Mouse (Mus musculus): Measurements from ENCODE around the gene Dlx3. TPM values are rescaled to one million over a fixed set of nuclear protein-coding genes. Genes with fewer than 3 reads are reported as not detected.

Dlx3 gene
- polyA plus RNA-seq, 2 experiments = 0.01 TPM; not detected in 1

DNA sequence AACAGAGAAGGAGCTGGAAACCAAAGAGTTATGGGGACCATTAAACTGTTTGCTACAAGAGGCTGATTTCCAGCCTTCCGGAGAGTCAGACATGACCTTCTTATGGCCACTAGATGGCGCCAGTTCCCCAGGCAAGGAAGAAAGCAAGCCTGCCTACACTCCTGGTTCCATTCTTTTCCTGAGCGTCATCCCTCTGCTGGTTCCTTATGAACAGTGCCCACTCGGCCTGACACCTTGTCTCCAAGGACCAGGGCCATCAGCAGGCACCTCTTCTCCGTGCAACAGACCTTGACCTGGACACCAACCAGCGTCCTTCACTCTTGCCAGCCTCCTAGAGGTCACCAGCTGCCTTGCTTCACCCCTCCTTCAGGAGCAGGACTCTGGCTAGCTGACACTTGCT is 2.9 kb upstream of the Dlx3 start:
- DNase-seq (ENCODE audit: low read depth in 3 of 3, low spot score in 3 of 3) (peak; percentile 43 to 50 (median 49)), ATAC-seq (ENCODE audit: insufficient read depth) (no peak)
- Histone ChIP-seq H3K9ac (replicated peaks) (no peak overlapping the region), H3K36me3 (replicated peaks; ENCODE audit: control insufficient read depth, insufficient read depth, low read depth) (no peaks in the 10 kb centered on the region), H3K27me3 (ENCODE audit: control insufficient read depth, insufficient read depth, low read length) (peaks cover 47% of the 10 kb centered on the region), H3K4me2 (ENCODE audit: low read depth) (no peak overlapping the region), H3K4me1 (replicated peaks; ENCODE audit: control insufficient read depth in 2 of 2, insufficient read depth in 2 of 2, low read length in 1 of 2) (no peaks in the 10 kb centered on the region), H3K27ac (no peak overlapping the region), H3K9me3 (ENCODE audit: control insufficient read depth, low read length) (no peaks in the 10 kb centered on the region), H3K4me3 (ENCODE audit: insufficient read depth in 1 of 2, low read depth in 2 of 2, low read length in 2 of 2) (no peak overlapping the region)
- TF ChIP-seq CTCF (IDR thresholded peaks at IDR 0.05; ENCODE audit: low read depth) (peak; percentile 94), EP300 (IDR thresholded peaks at IDR 0.05; ENCODE audit: low read depth) (no peak)
- 2% methylated on average over 6 of the region's 6 CpGs for WGBS (ENCODE audit: insufficient replicate concordance)

DNA sequence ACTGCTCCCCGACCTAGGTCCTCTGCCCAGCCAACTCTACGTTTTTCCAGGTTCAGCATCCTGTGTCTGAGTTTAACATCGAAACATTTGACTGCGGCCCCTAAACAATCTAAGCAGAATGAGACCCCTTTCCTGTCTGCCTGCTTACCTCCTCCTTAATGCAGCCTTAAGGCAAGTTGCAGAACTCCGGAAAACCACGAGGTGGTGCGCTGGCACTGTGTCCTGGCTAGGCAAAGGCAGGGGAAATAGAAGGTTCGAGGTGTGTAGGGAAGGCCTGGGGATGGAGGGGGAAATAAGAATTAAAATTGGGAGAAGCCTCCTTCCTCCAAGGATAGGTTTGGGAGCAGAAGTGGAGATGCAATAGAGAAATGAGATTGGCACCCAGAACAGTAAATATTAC is 1.4 kb upstream of the Dlx3 start:
- Histone ChIP-seq H3K4me2 (ENCODE audit: low read depth) (no peak overlapping the region), H3K4me1 (replicated peaks; ENCODE audit: control insufficient read depth in 2 of 2, insufficient read depth in 2 of 2, low read length in 1 of 2) (no peaks in the 10 kb centered on the region), H3K27me3 (ENCODE audit: control insufficient read depth, insufficient read depth, low read length) (peaks cover 62% of the 10 kb centered on the region), H3K36me3 (replicated peaks; ENCODE audit: control insufficient read depth, insufficient read depth, low read depth) (no peaks in the 10 kb centered on the region), H3K9ac (replicated peaks) (no peak overlapping the region), H3K9me3 (ENCODE audit: control insufficient read depth, low read length) (no peaks in the 10 kb centered on the region), H3K27ac (no peak overlapping the region), H3K4me3 (ENCODE audit: insufficient read depth in 1 of 2, low read depth in 2 of 2, low read length in 2 of 2) (no peak overlapping the region)
- WGBS (ENCODE audit: insufficient replicate concordance) = 3% methylated on average over 8 of the region's 8 CpGs
- DNase-seq (ENCODE audit: low read depth in 3 of 3, low spot score in 3 of 3) (no peak), ATAC-seq (ENCODE audit: insufficient read depth) (no peak)
- TF ChIP-seq CTCF (IDR thresholded peaks at IDR 0.05; ENCODE audit: low read depth) (peak; percentile 83), EP300 (IDR thresholded peaks at IDR 0.05; ENCODE audit: low read depth) (no peak)

DNA sequence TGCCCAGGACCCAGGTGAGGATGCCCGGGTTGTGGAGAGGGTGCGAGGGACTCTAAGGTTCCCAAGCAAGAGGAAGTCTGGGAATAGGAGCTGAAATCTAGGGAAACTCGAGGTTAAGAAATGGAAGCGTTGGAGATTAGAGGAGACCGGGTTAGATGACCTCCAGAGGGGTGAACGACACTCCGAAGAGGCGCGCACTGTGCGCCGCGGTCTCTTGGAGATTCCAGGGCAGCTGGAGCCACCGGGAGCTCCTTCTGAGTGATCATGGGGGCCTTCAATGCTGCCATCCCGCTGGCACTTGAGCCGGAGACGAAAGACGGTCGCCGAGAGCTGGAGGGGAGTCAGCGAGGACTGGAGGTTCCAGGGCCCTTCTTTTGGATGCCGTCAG is 708 bp downstream of the Dlx3 start:
- H3K9ac ChIP-seq (replicated peaks) = no peak overlapping the region
- WGBS (ENCODE audit: insufficient replicate concordance) = 2% methylated on average over 21 of the region's 21 CpGs
- no peaks in the 10 kb centered on the region for H3K9me3 ChIP-seq (ENCODE audit: control insufficient read depth, low read length)
- H3K4me1 ChIP-seq (replicated peaks; ENCODE audit: control insufficient read depth in 2 of 2, insufficient read depth in 2 of 2, low read length in 1 of 2) = no peaks in the 10 kb centered on the region
- H3K27ac ChIP-seq = no peak overlapping the region
- ATAC-seq (ENCODE audit: insufficient read depth) = no peak
- no peaks in the 10 kb centered on the region for H3K36me3 ChIP-seq (replicated peaks; ENCODE audit: control insufficient read depth, insufficient read depth, low read depth)
- H3K27me3 ChIP-seq (ENCODE audit: control insufficient read depth, insufficient read depth, low read length) = peaks cover 72% of the 10 kb centered on the region
- no peak for DNase-seq (ENCODE audit: low read depth in 3 of 3, low spot score in 3 of 3)
- no peak overlapping the region for H3K4me2 ChIP-seq (ENCODE audit: low read depth)
- no peak for TF ChIP-seq EP300 (IDR thresholded peaks at IDR 0.05; ENCODE audit: low read depth)
- no peak for TF ChIP-seq CTCF (IDR thresholded peaks at IDR 0.05; ENCODE audit: low read depth)
- H3K4me3 ChIP-seq (ENCODE audit: insufficient read depth in 1 of 2, low read depth in 2 of 2, low read length in 2 of 2) = no peak overlapping the region

DNA sequence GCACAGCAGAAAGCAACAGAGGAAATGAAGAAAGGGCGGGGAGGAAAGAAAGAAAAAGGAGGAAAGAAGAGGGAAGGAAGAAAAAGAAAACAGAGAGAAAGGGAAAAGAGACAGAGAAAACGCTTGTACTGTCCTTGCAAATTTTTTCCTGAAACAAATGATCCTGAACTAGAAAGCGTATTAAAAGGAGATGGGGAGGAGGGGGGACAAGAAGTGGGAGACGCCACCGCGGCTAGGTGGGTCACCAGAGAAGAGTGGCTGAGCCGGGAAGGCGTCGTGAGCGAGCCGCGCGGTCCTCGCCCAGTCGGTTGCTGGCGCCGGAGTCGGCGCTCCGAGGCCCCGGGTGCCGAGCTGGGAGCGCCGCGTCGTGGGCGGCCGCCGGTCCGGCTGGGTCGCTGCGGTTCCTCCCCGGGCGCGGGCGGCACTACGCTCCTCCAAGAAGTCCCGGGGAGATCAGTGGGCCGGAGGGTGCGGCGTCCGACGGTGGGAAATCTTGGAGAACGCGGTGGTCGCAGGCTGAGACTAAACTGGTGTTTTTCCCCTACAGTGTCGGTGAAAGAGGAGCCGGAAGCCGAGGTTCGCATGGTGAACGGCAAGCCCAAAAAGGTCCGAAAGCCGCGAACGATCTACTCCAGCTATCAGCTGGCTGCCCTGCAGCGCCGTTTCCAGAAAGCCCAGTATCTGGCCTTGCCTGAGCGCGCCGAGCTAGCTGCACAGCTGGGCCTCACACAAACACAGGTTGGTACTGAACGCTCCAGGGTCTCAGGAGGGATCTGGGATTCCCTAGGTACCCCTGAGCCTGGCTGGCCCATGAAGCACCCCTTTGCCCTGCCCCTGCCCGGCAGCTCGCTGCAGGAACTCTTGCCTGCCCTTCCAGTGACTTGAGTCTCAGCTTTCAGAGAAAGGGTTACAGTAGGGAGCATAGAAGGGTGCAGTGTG is 1.5 kb downstream of the Dlx3 start:
- Histone ChIP-seq H3K4me1 (replicated peaks; ENCODE audit: control insufficient read depth in 2 of 2, insufficient read depth in 2 of 2, low read length in 1 of 2) (no peaks in the 10 kb centered on the region), H3K36me3 (replicated peaks; ENCODE audit: control insufficient read depth, insufficient read depth, low read depth) (no peaks in the 10 kb centered on the region), H3K27ac (no peak overlapping the region), H3K9me3 (ENCODE audit: control insufficient read depth, low read length) (no peaks in the 10 kb centered on the region), H3K9ac (replicated peaks) (no peak overlapping the region), H3K27me3 (ENCODE audit: control insufficient read depth, insufficient read depth, low read length) (peaks cover 72% of the 10 kb centered on the region), H3K4me2 (ENCODE audit: low read depth) (no peak overlapping the region), H3K4me3 (ENCODE audit: insufficient read depth in 1 of 2, low read depth in 2 of 2, low read length in 2 of 2) (no peak overlapping the region)
- no peak for TF ChIP-seq CTCF (IDR thresholded peaks at IDR 0.05; ENCODE audit: low read depth)
- TF ChIP-seq EP300 (IDR thresholded peaks at IDR 0.05; ENCODE audit: low read depth) = no peak
- ATAC-seq (ENCODE audit: insufficient read depth) (no peak), DNase-seq (ENCODE audit: low read depth in 3 of 3, low spot score in 3 of 3) (no peak)
- WGBS (ENCODE audit: insufficient replicate concordance) = under 1% methylated on average over 55 of the region's 63 CpGs

DNA sequence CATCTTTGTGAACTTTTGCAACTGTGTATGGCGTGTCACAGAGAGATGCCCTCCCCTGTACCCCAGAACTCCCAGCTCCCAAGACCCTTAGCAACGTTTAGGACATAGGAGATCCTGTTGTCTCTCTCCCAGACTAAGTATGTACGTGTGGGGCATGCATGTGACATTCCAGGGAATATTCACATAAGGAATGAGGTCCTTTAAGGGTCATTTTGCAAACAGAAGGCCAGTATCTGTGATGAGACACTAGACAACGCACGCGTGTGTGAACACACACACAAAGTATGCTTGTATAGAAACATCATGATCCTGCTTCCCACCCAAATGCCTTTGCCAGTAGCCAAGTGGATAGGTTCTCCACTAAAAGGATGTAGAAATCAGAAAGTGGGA is 2.2 kb downstream of the Dlx3 start:
- Histone ChIP-seq H3K9me3 (ENCODE audit: control insufficient read depth, low read length) (no peaks in the 10 kb centered on the region), H3K4me2 (ENCODE audit: low read depth) (no peak overlapping the region), H3K36me3 (replicated peaks; ENCODE audit: control insufficient read depth, insufficient read depth, low read depth) (no peaks in the 10 kb centered on the region), H3K9ac (replicated peaks) (no peak overlapping the region), H3K27me3 (ENCODE audit: control insufficient read depth, insufficient read depth, low read length) (peaks cover 72% of the 10 kb centered on the region), H3K4me3 (ENCODE audit: insufficient read depth in 1 of 2, low read depth in 2 of 2, low read length in 2 of 2) (no peak overlapping the region), H3K27ac (no peak overlapping the region), H3K4me1 (replicated peaks; ENCODE audit: control insufficient read depth in 2 of 2, insufficient read depth in 2 of 2, low read length in 1 of 2) (no peaks in the 10 kb centered on the region)
- 26% methylated on average over 6 of the region's 6 CpGs for whole genome bisulfite sequencing (ENCODE audit: insufficient replicate concordance)
- ATAC-seq (ENCODE audit: insufficient read depth) (no peak), DNase-seq (ENCODE audit: low read depth in 3 of 3, low spot score in 3 of 3) (no peak)
- TF ChIP-seq CTCF (IDR thresholded peaks at IDR 0.05; ENCODE audit: low read depth) (no peak), EP300 (IDR thresholded peaks at IDR 0.05; ENCODE audit: low read depth) (no peak)

Data from liver, embryonic 14.5 days (tissue).